Mouse (Mus musculus) olfactory bulb, adult 2 months (tissue): ENCODE measurements around the gene Areg.

Source experiments
- CTCF ChIP-seq: fragments of 200-500 bp; IDR thresholded peaks from 2 replicates; pipeline ENCODE4 v1.5.1; 2012; ENCODE audit warnings: low read depth, mild to moderate bottlenecking, low read length, moderate library complexity; ENCODE audit not compliant: insufficient read depth
- POLR2A ChIP-seq: fragments of 200-500 bp; IDR thresholded peaks from 2 replicates; pipeline ENCODE4 v1.6.1; 2012; ENCODE audit warnings: mild to moderate bottlenecking, low read depth, low read length, moderate library complexity; ENCODE audit not compliant: insufficient read depth

DNA sequence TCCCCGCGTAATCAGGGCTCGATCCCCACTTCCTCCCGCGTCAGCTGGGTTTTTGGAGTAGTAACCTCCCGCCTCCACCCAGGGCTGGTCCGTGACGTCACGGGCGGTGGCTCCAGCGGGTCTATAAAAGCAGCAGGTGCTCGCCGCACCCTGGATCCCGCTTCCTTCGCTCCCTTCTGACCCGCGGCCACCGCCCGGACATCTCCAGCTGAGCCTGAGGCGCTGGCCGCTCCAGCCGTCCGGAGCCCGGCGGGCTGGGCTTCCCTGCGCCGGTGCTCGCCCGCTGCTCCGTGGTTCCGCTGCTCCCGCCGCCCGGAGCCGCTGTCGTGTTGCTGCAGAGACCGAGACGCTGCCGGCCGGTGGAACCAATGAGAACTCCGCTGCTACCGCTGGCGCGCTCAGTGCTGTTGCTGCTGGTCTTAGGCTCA, at the start of gene Areg:
- TF ChIP-seq CTCF, result no peak
- no peak for TF ChIP-seq POLR2A
